Mouse (Mus musculus): ENCODE measurements around the gene 4921509C19Rik. TPM values are rescaled to one million over a fixed set of nuclear protein-coding genes. Genes with fewer than 3 reads are reported as not detected.

The 4921509C19Rik gene
- polyA plus RNA-seq (2012; ENCODE audit: low replicate concordance), result not detected in 2 replicates

DNA sequence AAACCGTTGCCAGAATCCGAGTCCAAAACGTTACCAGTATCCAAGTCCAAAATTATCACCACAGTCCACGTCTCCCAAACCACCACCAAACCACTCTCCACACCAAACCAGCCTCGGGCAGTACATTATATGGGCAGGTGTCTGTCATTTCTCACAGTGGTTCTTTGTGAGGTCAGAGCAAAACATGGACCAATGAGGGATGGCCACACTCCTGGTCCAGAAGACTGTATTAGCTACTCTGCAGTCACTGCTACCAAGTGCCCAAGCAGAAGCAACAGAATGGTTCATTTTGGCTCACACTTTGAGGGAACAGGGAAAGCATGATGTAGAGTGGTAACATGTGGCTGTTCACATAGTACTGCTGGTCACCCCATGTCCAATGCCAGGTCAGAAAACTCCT lies at the start of gene 4921509C19Rik:
Gene 4921509C19Rik, minus strand, starts transcription at position 101 of the 400 bp plus-strand sequence.

DNA sequence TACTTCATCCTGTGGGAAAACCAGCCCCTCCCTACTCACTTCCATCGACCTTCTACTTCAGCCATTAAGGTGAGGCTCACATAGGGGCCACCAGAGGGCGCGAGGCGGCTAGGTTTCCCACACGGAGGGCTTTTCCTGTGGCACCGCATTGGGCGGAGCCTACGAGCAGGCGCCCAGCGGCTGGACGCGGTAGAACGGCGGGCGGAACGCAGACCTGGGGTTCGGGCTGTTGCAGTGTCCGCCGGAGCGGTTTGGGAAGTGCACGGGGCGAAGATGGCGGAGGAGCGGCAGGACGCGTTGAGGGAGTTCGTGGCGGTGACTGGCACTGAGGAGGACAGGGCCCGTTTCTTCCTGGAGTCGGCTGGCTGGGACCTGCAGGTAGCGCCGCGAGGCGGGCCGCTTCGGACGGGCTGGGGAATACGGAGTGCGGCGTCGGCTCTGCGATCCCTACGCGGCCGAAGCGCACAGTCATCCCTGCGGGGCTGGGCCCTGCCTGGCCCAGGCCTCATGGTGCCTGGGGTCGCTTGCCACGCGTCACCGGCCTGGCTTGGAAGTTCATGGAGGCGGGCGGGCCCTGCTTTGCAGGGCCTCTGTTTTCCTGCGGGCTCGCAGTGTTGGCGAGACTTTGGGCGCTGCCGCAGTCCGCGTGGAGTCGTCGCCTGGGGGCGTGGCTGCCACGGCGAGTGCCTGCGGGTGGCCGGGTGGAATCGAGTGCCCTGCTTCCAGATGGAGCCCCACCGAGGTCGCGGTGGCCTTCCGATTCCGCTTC lies 18.3 kb upstream of the 4921509C19Rik start, which contains the start of gene Nsfl1c:
Gene Nsfl1c, plus strand, starts transcription at position 148 of the 769 bp plus-strand sequence.

Other genes starting within 250 kb of the 4921509C19Rik start
- 45.7 and 64.1 TPM in 2 replicates for gene Nsfl1c, start 18.0 kb upstream of the 4921509C19Rik start, polyA plus RNA-seq (2012; ENCODE audit: low replicate concordance)
- gene Fkbp1a, start 66.3 kb upstream of the 4921509C19Rik start, polyA plus RNA-seq (2012; ENCODE audit: low replicate concordance), result 63.7 and 84.8 TPM in 2 replicates
- 0.17 and 0.38 TPM in 2 replicates for gene Sdcbp2, start 96.5 kb upstream of the 4921509C19Rik start, polyA plus RNA-seq (2012; ENCODE audit: low replicate concordance)
- not detected in 2 replicates for gene Snph, start 156.4 kb upstream of the 4921509C19Rik start, polyA plus RNA-seq (2012; ENCODE audit: low replicate concordance)
- gene Rad21l, start 192.4 kb upstream of the 4921509C19Rik start, polyA plus RNA-seq (2012; ENCODE audit: low replicate concordance), result not detected in 2 replicates
- gene Tmem74b, start 225.9 kb upstream of the 4921509C19Rik start, polyA plus RNA-seq (2012; ENCODE audit: low replicate concordance), result not detected in 2 replicates